Mouse (Mus musculus): ENCODE results near the gene Stmnd1.

DNA sequence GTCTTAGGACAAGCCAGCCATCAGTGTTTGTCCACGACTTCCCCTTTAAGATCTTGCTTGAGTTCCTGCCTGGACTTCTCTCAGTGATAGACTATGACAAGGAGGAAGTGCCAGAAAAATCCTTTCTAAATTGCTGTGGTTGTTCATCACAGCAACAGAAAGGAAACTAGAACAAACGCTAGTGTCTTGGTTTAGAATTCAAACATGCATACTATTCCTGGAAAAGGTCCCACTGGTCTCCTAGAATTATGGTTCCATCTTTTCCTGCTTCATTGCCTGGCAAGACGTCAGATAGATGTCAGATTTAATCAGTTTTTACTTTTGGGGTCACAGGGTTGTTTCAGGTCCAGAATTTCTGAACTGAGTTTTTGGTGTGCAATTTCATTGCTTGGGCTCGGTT, 14.0 kb upstream of the Stmnd1 start:
- TF ChIP-seq CTCF (conservative IDR thresholded peaks at IDR 0.05; ENCODE audit: insufficient read depth, insufficient read length, low read depth, low read length) (no peak), POLR2A (IDR thresholded peaks at IDR 0.05; ENCODE audit: low read depth, low read length) (no peak)

All from kidney, adult 2 months (tissue).